Mouse (Mus musculus): ENCODE measurements around the gene Pitpnc1.

DNA sequence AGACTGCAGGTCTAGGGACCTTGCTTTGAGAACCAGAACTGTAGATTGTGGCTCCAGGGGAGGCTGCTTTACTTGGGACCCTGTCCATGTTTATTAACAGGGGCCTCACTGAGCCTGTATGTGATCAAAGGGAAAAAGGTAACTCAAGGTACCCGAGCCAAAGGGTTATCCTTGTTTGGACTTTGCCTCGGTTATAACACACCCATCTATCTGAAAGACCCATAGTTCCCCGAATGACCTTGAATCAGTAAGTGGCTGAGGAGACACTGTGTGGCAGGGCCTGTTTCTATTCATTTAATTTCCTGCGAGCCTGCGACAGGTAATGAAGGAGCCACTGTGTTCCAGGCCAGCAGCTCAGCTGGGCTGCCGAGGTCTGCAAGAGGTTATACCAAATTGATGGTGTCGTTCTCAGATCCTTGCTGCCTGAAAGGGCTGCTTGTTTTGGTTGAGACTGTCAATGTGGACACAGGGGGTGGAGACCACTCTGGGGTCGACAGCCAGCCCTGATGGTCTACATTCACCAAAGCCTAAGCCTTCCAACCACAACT lies 246.8 kb downstream of the Pitpnc1 start:
- TF ChIP-seq CTCF (IDR thresholded peaks at IDR 0.05; ENCODE audit: insufficient read depth, low read depth, low read length) (no peak), POLR2A (IDR thresholded peaks at IDR 0.05; ENCODE audit: insufficient read depth, low read depth, low read length) (no peak)
